Comparison of ENCODE assay signal across 12 mouse cellular contexts in genomic region chr15:12493258-12493657, GRCm38 (mm10).
DNase-seq lines count a peak whose midpoint lies in the region; ATAC-seq and TF ChIP-seq lines count a peak whose summit lies in the region.
"Had no signal": no experiment of that assay in that cellular context is flagged by ENCODE, and none has a peak within 500 bp of the region (broad histone marks: within the 10 kb centered on the region; RNA-seq: fewer than 3 reads in every experiment).

No protein-coding gene starts in this region.

- TF ChIP-seq CTCF in heart, postnatal 0 days (IDR thresholded peaks at IDR 0.05; ENCODE audit: low read depth): no peak

- 61% methylated on average over 7 of the region's 7 CpGs for WGBS in heart, postnatal 0 days
- WGBS in limb, embryonic 15.5 days: 53% methylated on average over 7 of the region's 7 CpGs
- WGBS in stomach, embryonic 15.5 days: 48% methylated on average over 7 of the region's 7 CpGs

- peaks cover 14% of the 10 kb centered on the region for H3K4me1 ChIP-seq in heart, postnatal 0 days (ENCODE audit: control insufficient read depth, insufficient read depth)
- peaks cover 14% of the 10 kb centered on the region for H3K4me1 ChIP-seq in limb, embryonic 15.5 days
- peaks cover 16% of the 10 kb centered on the region for H3K4me1 ChIP-seq in stomach, embryonic 15.5 days

- no peaks in the 10 kb centered on the region for H3K9me3 ChIP-seq in heart, postnatal 0 days (replicated peaks; ENCODE audit: control insufficient read depth, low read length)
- H3K9me3 ChIP-seq in limb, embryonic 15.5 days: no peaks in the 10 kb centered on the region
- no peaks in the 10 kb centered on the region for H3K9me3 ChIP-seq in stomach, embryonic 15.5 days

- no peak overlapping the region for H3K9ac ChIP-seq in heart, postnatal 0 days (replicated peaks; ENCODE audit: low read depth, low read length)
- H3K9ac ChIP-seq in limb, embryonic 15.5 days: no peak overlapping the region
- H3K9ac ChIP-seq in stomach, embryonic 15.5 days: no peak overlapping the region

- DNase-seq in heart, postnatal 0 days (ENCODE audit: low spot score): no peak
- DNase-seq in heart, adult 8-10 months (ENCODE audit: low spot score): no peak
- peak; percentile 31 for DNase-seq in kidney, adult 18-20 months
- DNase-seq in thymus, postnatal 36 days: no peak
- no peak for DNase-seq in right cerebral cortex, adult 2 months (ENCODE audit: low spot score in 2 of 2)
- DNase-seq in retina, postnatal 1 day: no peak
- DNase-seq: cerebellum, adult 11-12 months; gastrocnemius, postnatal 25 days had no signal

- ATAC-seq in heart, postnatal 0 days (ENCODE audit: insufficient read depth, low read depth): no peak
- ATAC-seq in limb, embryonic 15.5 days (ENCODE audit: insufficient number of reproducible peaks, low FRiP score, low TSS enrichment, low read depth): no peak
- no peak for ATAC-seq in stomach, embryonic 15.5 days (ENCODE audit: insufficient read depth, low FRiP score, low read depth)
- ATAC-seq: midbrain, embryonic 16.5 days had no signal

- no peak overlapping the region for H3K4me3 ChIP-seq in heart, postnatal 0 days (ENCODE audit: low read depth, low read length)
- H3K4me3 ChIP-seq in limb, embryonic 15.5 days: no peak overlapping the region
- no peak overlapping the region for H3K4me3 ChIP-seq in stomach, embryonic 15.5 days (replicated peaks)

- H3K4me2 ChIP-seq in heart, postnatal 0 days (ENCODE audit: low read depth, low read length): no peak overlapping the region
- no peak overlapping the region for H3K4me2 ChIP-seq in limb, embryonic 15.5 days
- H3K4me2 ChIP-seq in stomach, embryonic 15.5 days: no peak overlapping the region
- H3K4me2 ChIP-seq: liver, embryonic 11.5 days had no signal

- no peak for TF ChIP-seq EP300 in heart, postnatal 0 days (IDR thresholded peaks at IDR 0.05; ENCODE audit: low read depth)

- H3K27ac ChIP-seq in heart, postnatal 0 days (ENCODE audit: low read depth): 0 out of 2 replicates have a peak overlapping the region, but pooled peaks have one; percentile 8
- peak overlapping the region; percentile 51; the same call in 1 of the 2 replicates for H3K27ac ChIP-seq in limb, embryonic 15.5 days
- peak overlapping the region; percentile 52 for H3K27ac ChIP-seq in stomach, embryonic 15.5 days

- H3K36me3 ChIP-seq in heart, postnatal 0 days (replicated peaks; ENCODE audit: control insufficient read depth, insufficient read depth, low read length): no peaks in the 10 kb centered on the region
- no peaks in the 10 kb centered on the region for H3K36me3 ChIP-seq in limb, embryonic 15.5 days
- H3K36me3 ChIP-seq in stomach, embryonic 15.5 days: no peaks in the 10 kb centered on the region

- no peaks in the 10 kb centered on the region for H3K27me3 ChIP-seq in heart, postnatal 0 days (ENCODE audit: control insufficient read depth, insufficient read depth, low read length)
- H3K27me3 ChIP-seq in limb, embryonic 15.5 days: no peaks in the 10 kb centered on the region
- no peaks in the 10 kb centered on the region for H3K27me3 ChIP-seq in stomach, embryonic 15.5 days (replicated peaks)
